Mouse (Mus musculus) CD8-positive naive resting alpha-beta T cell, adult 2 months (primary cell): Measurements from ENCODE around the gene Togaram1.

Experiments used
- DNase-seq, 2 experiments: peaks; one replicate each; pipeline ENCODE4 v3.0.0; 2022; ENCODE audit warnings: low read depth in 2 of 2, low spot score in 2 of 2

Togaram1 gene

GRCm38 (mm10) chr12:64965124-64966026, at the start of gene Togaram1, which contains the start of gene Klhl28:
Gene Togaram1 (plus strand): TSS chr12:64965804.
Gene Klhl28 (minus strand): TSS chr12:64965534.
- peak; percentile 99 for DNase-seq

- DNase-seq: no peak
These were observed 48.9 kb upstream of the Togaram1 start for GRCm38 (mm10) chr12:64916735-64917134.

GRCm38 (mm10) chr12:64917578-64918471, 47.8 kb upstream of the Togaram1 start, which contains the start of gene Gm527:
Gene Gm527 (plus strand): TSS chr12:64917906.
- peak; percentile 86 to 92 for DNase-seq

GRCm38 (mm10) chr12:64937493-64937892, 28.1 kb upstream of the Togaram1 start:
- peak in 1 of 2 experiments; percentile 20 for DNase-seq

GRCm38 (mm10) chr12:64964560-64964959, 1.0 kb upstream of the Togaram1 start:
- DNase-seq: no peak

GRCm38 (mm10) chr12:64966101-64966631, 562 bp downstream of the Togaram1 start:
- DNase-seq: peak; percentile 62 to 65

- DNase-seq: peak in 1 of 2 experiments; percentile 1
These were observed 1.2 kb downstream of the Togaram1 start for GRCm38 (mm10) chr12:64966652-64967435.

GRCm38 (mm10) chr12:64967470-64967869, 1.9 kb downstream of the Togaram1 start:
- DNase-seq: peak in 1 of 2 experiments; percentile 2

GRCm38 (mm10) chr12:64968067-64968466, 2.5 kb downstream of the Togaram1 start:
- no peak for DNase-seq

- DNase-seq: no peak
These were observed 5.8 kb downstream of the Togaram1 start for GRCm38 (mm10) chr12:64971399-64971798.

GRCm38 (mm10) chr12:64972063-64972462, 6.5 kb downstream of the Togaram1 start:
- no peak for DNase-seq

- DNase-seq: no peak
These were observed 10.0 kb downstream of the Togaram1 start for GRCm38 (mm10) chr12:64975558-64975957.

- DNase-seq: no peak
These were observed 10.6 kb downstream of the Togaram1 start for GRCm38 (mm10) chr12:64976191-64976590.

GRCm38 (mm10) chr12:64977518-64977917, 11.9 kb downstream of the Togaram1 start:
- DNase-seq: no peak

- DNase-seq: no peak
These were observed 42.1 kb downstream of the Togaram1 start for GRCm38 (mm10) chr12:65007725-65008124.

- DNase-seq: no peak
These were observed 57.2 kb downstream of the Togaram1 start for GRCm38 (mm10) chr12:65022842-65023241.

GRCm38 (mm10) chr12:65035839-65036189, 70.2 kb downstream of the Togaram1 start:
- DNase-seq: no peak

GRCm38 (mm10) chr12:65036190-65036870, 70.7 kb downstream of the Togaram1 start, which contains the start of gene Prpf39:
Gene Prpf39 (plus strand): TSS chr12:65036333.
- peak; percentile 81 to 83 for DNase-seq

GRCm38 (mm10) chr12:65036892-65037545, 71.4 kb downstream of the Togaram1 start:
- no peak for DNase-seq
